Mouse (Mus musculus) retina, postnatal 1 day (tissue): ENCODE results near the gene Zfp410.

Experiments used
- DNase-seq: peaks from one replicate; pipeline ENCODE4 v3.0.0-alpha.2; 2012

Gene Zfp410

GRCm38 (mm10) chr12:84362872-84363271 lies 46.2 kb downstream of the Zfp410 start:
- DNase-seq: no peak

DNA sequence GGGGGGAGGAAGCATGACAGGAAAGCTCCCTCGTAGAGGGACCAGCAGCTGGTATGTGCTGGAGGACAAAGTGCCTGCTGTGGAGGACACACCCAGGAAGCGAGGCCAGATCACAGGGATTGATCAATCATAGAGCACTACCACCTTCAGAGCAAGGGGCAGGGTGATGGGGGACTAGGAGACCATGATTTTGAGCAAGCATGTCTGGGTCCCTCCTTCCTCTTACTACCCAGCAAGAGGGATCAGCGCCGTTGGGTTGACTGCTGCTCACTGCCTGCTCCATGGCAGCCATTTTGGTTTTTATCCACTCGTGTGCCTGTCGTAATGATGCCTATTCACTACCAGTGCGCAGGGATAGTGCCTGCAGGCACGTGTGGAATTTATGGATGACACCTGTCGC lies 47.6 kb downstream of the Zfp410 start:
- no peak for DNase-seq

GRCm38 (mm10) chr12:84365137-84365536 lies 48.5 kb downstream of the Zfp410 start:
- DNase-seq: no peak

DNA sequence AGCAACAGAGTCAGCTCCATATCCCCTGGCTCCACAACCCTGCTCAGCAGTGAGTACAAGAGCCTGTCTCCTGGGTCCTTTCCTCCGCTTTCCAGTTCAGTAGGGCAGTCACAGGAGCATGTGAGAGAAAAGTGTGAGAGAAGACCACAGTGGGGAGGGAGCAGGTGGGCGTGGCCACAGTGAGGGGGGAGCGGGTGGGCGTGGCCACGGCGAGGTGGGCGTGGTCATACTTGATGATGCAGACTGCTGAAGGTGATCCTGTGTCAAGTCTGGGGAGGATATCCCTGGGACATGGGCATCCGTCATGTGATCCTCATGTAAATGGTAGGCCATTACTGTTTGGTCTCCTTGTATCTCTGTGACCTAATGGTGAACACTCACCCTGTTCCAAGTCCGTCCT lies 50.3 kb downstream of the Zfp410 start:
- DNase-seq: no peak

- no peak for DNase-seq
These were observed 55.0 kb downstream of the Zfp410 start for GRCm38 (mm10) chr12:84371647-84372046.

DNA sequence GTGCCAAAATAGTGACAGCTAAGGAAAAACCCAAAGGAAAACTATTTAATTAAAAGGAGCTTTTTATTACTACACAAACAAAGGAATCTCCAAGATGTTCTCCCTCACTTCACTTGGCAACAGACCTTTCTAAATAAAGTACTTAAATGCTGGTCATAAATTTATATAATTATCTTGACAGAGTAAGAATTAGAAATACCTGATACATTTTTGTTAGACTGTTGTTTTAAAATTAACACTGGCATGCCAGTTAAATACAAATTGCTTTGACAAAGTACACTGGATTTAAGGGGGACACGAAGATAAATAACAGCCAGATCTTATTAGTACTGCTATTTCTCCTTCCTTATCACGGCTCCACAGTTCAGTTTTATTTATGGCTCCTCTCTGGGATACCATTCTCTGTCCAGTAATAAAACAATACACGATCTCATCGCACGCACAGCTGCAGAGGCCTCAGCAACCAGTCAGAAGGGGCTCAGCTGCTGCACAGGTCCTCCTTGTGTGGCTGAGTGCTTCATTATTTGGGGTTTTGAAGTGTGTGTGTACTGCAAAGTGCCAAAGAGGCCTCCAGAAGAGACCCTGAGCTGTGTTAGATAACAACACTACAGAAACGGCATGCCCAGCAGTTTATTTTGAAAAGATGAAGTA lies 57.3 kb downstream of the Zfp410 start:
- DNase-seq: no peak

DNA sequence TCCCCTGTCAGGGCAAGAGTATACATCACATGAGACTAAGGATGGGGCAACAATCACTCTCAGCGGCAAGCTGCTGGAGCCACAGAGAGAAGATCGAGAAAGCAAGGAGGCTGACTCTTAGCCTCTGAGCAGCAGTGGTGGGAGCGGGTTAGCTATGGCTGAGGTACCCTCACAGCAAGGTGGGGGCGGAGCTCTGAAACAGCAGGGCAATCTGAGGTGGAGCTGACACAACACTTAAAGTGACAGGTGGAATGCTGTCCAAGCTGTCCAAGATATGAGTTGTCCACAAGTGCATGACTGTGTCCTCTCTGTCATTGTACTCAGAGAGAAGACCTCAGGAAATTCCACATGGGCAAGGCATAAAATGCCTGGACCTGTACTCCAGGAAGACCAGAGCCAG lies 65.7 kb downstream of the Zfp410 start:
- DNase-seq: no peak

- no peak for DNase-seq
These were observed 68.0 kb downstream of the Zfp410 start for GRCm38 (mm10) chr12:84384644-84385081.

DNA sequence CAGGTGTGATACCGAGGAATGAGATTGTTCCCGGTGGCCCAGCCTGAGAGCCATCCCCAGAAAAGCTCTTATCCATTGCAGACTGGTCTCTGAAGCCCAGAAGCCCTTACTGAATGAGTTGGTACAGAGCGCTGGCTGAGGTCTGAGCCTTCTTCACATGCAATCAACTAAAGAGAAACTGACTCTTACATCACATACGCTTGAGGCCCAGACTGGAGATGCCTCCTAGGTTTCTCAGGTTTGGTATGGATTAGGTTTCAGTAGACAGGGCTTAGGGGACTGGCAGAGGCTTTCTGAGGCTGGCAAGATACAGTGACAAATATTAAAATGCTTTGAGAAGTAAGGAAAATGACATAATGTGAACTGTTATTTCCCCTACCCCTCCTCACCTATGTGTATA lies 68.8 kb downstream of the Zfp410 start:
- no peak for DNase-seq

DNA sequence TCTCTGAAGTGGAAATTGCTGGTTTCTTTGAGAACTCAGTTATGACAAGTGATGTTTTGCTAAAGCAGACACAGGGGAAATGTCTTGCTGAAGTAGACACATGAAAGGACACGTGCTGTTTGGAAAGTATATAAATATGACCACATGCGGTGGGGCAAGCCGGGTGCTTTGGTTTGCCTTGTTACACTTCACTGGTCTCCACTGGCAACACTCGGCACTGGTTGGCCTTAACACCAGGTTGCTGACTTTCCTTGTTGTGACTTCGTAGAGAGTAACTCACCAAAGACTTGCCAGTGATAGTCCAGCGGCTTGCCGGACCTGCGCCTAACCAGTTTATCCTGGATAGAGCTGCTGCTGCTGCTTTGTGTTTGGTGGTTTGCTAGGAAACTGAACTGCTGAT lies 71.4 kb downstream of the Zfp410 start:
- DNase-seq: no peak

DNA sequence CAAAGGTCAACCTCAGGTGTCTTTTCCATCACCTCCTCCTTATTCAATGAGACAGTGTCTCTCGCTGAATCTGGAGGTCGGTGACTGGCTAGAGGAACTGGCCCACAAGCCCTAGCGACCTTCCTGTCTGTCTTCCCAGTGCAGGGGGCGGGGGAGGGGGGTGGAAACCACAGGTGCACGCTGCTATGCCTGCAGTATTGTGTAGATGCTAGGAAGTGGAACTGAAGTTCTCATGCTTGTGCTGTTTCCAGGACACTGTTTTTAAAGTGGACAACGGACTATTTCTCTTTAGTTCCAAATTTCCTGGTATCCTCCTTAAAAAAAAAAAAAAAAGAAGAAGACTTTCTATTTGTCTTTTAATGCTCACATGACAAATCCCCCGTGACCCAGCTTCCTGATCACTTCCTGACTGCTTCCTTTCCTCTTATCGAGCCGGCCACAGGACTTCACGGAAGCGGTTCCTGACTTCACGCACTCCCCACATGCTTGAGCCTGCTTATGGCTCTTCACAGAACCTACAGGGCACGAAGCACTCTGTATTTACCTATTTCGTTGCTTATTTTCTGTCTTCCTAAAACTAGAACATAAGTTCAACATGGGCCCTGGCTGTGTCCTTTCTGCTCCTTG lies 72.2 kb downstream of the Zfp410 start:
- DNase-seq: no peak

DNA sequence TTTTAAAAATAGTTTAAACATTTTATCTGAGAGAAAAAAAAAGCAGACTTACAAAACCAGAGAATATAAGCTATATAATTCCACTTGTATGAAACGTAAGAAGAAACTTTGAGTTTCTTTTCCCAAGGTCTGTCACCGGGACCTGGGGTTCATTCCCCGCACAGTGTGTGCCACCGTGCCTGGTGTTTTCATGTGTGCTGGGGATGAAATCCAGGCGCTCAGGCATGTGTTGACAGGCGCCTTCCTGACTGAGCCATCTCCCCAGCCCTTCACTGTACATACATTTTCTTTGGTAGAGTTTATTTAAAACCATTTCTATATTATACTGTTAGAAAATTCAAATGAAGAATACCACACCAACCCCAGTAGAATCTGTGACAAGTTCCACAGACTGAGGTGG lies 73.7 kb downstream of the Zfp410 start:
- DNase-seq: no peak

DNA sequence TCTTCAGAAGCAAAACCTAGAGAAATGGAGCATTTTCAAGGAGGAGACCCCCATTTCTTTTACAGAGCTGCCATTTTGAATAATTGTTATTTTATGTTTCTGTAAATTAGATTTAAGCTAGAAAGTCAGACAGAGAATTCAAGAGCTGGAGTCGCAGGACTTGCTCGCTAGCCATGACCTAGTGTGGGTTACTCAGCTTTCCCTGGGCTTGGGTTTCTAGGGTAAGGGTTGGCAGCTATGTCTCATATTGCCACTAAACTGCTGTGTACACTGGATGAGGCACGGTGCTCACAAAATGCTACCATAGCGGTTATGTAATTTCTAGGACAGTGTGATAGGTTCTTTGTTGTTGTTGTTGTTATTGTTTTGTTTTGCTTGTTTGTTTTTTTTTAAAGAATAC lies 76.0 kb downstream of the Zfp410 start:
- DNase-seq: no peak
